Mouse (Mus musculus) CH12.LX (cell line): ENCODE results near the gene 4930523C07Rik. TPM values are rescaled to one million over a fixed set of nuclear protein-coding genes. Genes with fewer than 3 reads are reported as not detected.
A peak's percentile ranks its signal among the peaks of the same experiment; 100 is the strongest.

Experiments used
- DNase-seq: peaks from one replicate; pipeline ENCODE4 v3.0.0-alpha.2; 2013; ENCODE audit errors: extremely low read depth
- H3K27ac ChIP-seq: 2 replicates; pipeline ENCODE4 v1.5.1; 2012; ENCODE audit warnings: low read depth, mild to moderate bottlenecking, control low read depth, moderate library complexity; ENCODE audit not compliant: insufficient read depth
- H3K27me3 ChIP-seq: replicated peaks from 2 replicates; pipeline ENCODE3; 2012; ENCODE audit warnings: inconsistent platforms
- H3K36me3 ChIP-seq, 2 experiments: replicated peaks in 1 of 2; 2 replicates each; pipeline versions ENCODE3 to v1.6.1; 2012; ENCODE audit warnings: inconsistent platforms in 1 of 2, low read length in 1 of 2, mild to moderate bottlenecking in 1 of 2, mixed read lengths in 1 of 2, moderate library complexity in 1 of 2; ENCODE audit not compliant: control insufficient read depth in 1 of 2, insufficient read depth in 1 of 2
- H3K4me1 ChIP-seq, 2 experiments: 2 replicates each; pipeline ENCODE4 v1.6.1; 2012; ENCODE audit warnings: inconsistent platforms in 1 of 2, moderate library complexity in 1 of 2; ENCODE audit not compliant: insufficient read depth in 2 of 2, control insufficient read depth in 1 of 2
- H3K4me2 ChIP-seq: 2 replicates; pipeline ENCODE4 v1.6.1; 2012; ENCODE audit warnings: low read depth, mild to moderate bottlenecking, control low read depth; ENCODE audit not compliant: poor library complexity, insufficient read depth, severe bottlenecking
- H3K4me3 ChIP-seq, 3 experiments: fragments of 150-350 bp in 1 of 3; sonication (generic) in 1 of 3; replicated peaks in 1 of 3; 2 replicates each; pipeline versions ENCODE3 to v1.5.1; 2011 to 2012; ENCODE audit warnings: low read depth in 2 of 3, low read length in 2 of 3, mild to moderate bottlenecking in 2 of 3, moderate library complexity in 2 of 3, control low read depth in 1 of 3, improper control_type of control experiment in 1 of 3, inconsistent platforms in 1 of 3, mixed read lengths in 1 of 3; ENCODE audit not compliant: poor library complexity in 1 of 3
- H3K79me2 ChIP-seq: replicated peaks from 2 replicates; pipeline ENCODE4 v1.6.1; 2012; ENCODE audit warnings: mild to moderate bottlenecking, moderate library complexity; ENCODE audit not compliant: control insufficient read depth, poor library complexity, insufficient read depth, severe bottlenecking; ENCODE audit errors: extremely low read depth
- H3K9ac ChIP-seq: 2 replicates; pipeline ENCODE4 v1.6.1; 2012; ENCODE audit warnings: low read depth, mild to moderate bottlenecking, control low read depth, moderate library complexity; ENCODE audit not compliant: insufficient read depth
- H3K9me3 ChIP-seq: replicated peaks from 2 replicates; pipeline ENCODE3; 2012; ENCODE audit warnings: low read length, inconsistent platforms, mixed read lengths
- CHD1 ChIP-seq: IDR thresholded peaks from 2 replicates; pipeline ENCODE4 v1.6.1; 2012; ENCODE audit warnings: low read depth, low read length, improper control_type of control experiment, inconsistent platforms
- CTCF ChIP-seq, 2 experiments: IDR thresholded peaks in 1 of 2; conservative IDR thresholded peaks in 1 of 2; 2 replicates each; pipeline ENCODE4 v1.5.1; 2011 to 2012; ENCODE audit warnings: low read depth in 2 of 2, low read length in 2 of 2, improper control_type of control experiment in 1 of 2, inconsistent platforms in 1 of 2, mild to moderate bottlenecking in 1 of 2, moderate library complexity in 1 of 2
- ELF1 ChIP-seq: IDR thresholded peaks from 2 replicates; pipeline ENCODE4 v1.6.1; 2014; ENCODE audit warnings: low read depth, mild to moderate bottlenecking, inconsistent platforms, low read length, improper control_type of control experiment
- EP300 ChIP-seq: IDR thresholded peaks from 2 replicates; pipeline ENCODE4 v1.6.1; 2011; ENCODE audit warnings: low read length, improper control_type of control experiment
- ETS1 ChIP-seq: conservative IDR thresholded peaks from 2 replicates; pipeline ENCODE4 v1.6.1; 2012; ENCODE audit warnings: low read depth, mild to moderate bottlenecking, inconsistent platforms, low read length, improper control_type of control experiment, moderate library complexity
- HCFC1 ChIP-seq: IDR thresholded peaks from 2 replicates; pipeline ENCODE4 v1.6.1; 2012; ENCODE audit warnings: low read depth, mild to moderate bottlenecking, inconsistent platforms, low read length, improper control_type of control experiment
- KAT2A ChIP-seq: IDR thresholded peaks from 2 replicates; pipeline ENCODE4 v1.6.1; 2012; ENCODE audit warnings: low read length, improper control_type of control experiment, inconsistent platforms; ENCODE audit not compliant: insufficient replicate concordance
- MAFK ChIP-seq: IDR thresholded peaks from 2 replicates; pipeline ENCODE4 v1.6.1; 2011; ENCODE audit warnings: low read length, improper control_type of control experiment; ENCODE audit not compliant: insufficient replicate concordance
- MAX ChIP-seq: IDR thresholded peaks from 2 replicates; pipeline ENCODE4 v1.6.1; 2011; ENCODE audit warnings: low read length, improper control_type of control experiment
- MEF2A ChIP-seq: IDR thresholded peaks from 2 replicates; pipeline ENCODE4 v1.6.1; 2014; ENCODE audit warnings: low read depth, mild to moderate bottlenecking, inconsistent platforms, low read length, improper control_type of control experiment, borderline replicate concordance
- NRF1 ChIP-seq: IDR thresholded peaks from 2 replicates; pipeline ENCODE4 v1.6.1; 2014; ENCODE audit warnings: low read depth, mild to moderate bottlenecking, inconsistent platforms, low read length, improper control_type of control experiment, moderate library complexity
- POLR2A ChIP-seq: IDR thresholded peaks from 2 replicates; pipeline ENCODE4 v1.6.1; 2011; ENCODE audit warnings: low read depth, mild to moderate bottlenecking, improper control_type of control experiment, low read length
- ZC3H11A ChIP-seq: IDR thresholded peaks from 2 replicates; pipeline ENCODE4 v1.6.1; 2012; ENCODE audit warnings: low read depth, mild to moderate bottlenecking, inconsistent platforms, low read length, improper control_type of control experiment
- ZMIZ1 ChIP-seq: IDR thresholded peaks from 2 replicates; pipeline ENCODE4 v1.6.1; 2012; ENCODE audit warnings: low read depth, mild to moderate bottlenecking, inconsistent platforms, low read length, improper control_type of control experiment
- dilution Hi-C: fragments of 300-500 bp; cut with MboI; formaldehyde crosslinking; loops from 2 replicates; pipeline ENCODE4 v1.14.3; 2020; ENCODE audit warnings: low sequenced_read_pairs; ENCODE audit not compliant: extremely low pct_unique_long_range_greater_than_20kb, extremely low pct_ligation_motif_present
- in situ Hi-C: fragments of 300-500 bp; cut with MboI; formaldehyde crosslinking; loops from 3 replicates; pipeline ENCODE4 v1.14.3; 2019; ENCODE audit warnings: low sequenced_read_pairs, low pct_ligation_motif_present, low pct_unique_long_range_greater_than_20kb, mixed read lengths
- polyA plus RNA-seq: library from polyadenylated mRNA; unstranded; fragments of >175 nt; gene quantifications from 2 replicates; pipeline ENCODE4 v1.2.1, GENCODE M21; 2012; ENCODE audit warnings: low read depth; ENCODE audit not compliant: insufficient read length
- total RNA-seq, 2 experiments: library from RNA; depleted of rRNA; stranded (reverse); fragments of 300-350 nt in 1 of 2; fragments of >200 nt in 1 of 2; gene quantifications; 2 replicates each; pipeline ENCODE4 v1.2.3; 2012 to 2014

The 4930523C07Rik gene
- total and polyA plus RNA-seq, 3 experiments = 13.1 to 28.2 (median 18.0) TPM

DNA sequence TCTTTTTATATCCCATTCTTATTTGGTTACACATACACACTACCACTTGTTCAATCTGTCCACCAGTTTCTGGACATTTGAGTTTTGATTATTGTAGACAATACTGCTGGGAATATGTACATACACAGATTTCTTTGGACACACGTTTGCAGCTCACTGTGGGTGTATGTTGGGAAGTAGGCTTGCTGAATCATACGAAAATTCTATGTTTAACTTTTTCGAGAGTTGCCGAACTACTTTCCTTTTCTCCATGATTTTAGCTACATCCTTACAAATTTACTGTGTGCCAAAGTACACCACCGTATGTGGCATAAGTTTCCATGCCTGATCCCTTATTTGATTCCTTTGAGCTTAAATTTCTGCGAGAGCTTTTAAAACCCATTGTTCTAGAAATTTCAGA lies 6.7 kb downstream of the 4930523C07Rik start:
- Histone ChIP-seq H3K27me3 (no peaks in the 10 kb centered on the region), H3K27ac (no peak overlapping the region), H3K9me3 (peaks cover 3% of the 10 kb centered on the region), H3K4me2 (no peak overlapping the region), H3K36me3 (peaks cover 0 to 19% of the 10 kb centered on the region in 2 experiments), H3K79me2 (peaks cover 19% of the 10 kb centered on the region), H3K4me3 (no peak overlapping the region), H3K4me1 (peaks cover 27 to 83% of the 10 kb centered on the region in 2 experiments), H3K9ac (no peak overlapping the region)
- in situ Hi-C loops (loop anchor here (25.0 kb wide), 1 partner anchor 664 kb away; no protein-coding TSS in a partner anchor), dilution Hi-C loops (no loop called here)
- TF ChIP-seq NRF1 (no peak), POLR2A (no peak), KAT2A (no peak), ZMIZ1 (no peak), ETS1 (no peak), MAX (no peak), CHD1 (no peak), HCFC1 (no peak), MEF2A (no peak), CTCF (conservative IDR thresholded peaks at IDR 0.05 in 1 of 2, IDR thresholded peaks at IDR 0.05 in 1 of 2; ENCODE audit: low read depth in 2 of 2, low read length in 2 of 2) (no peak)
- DNase-seq = no peak

DNA sequence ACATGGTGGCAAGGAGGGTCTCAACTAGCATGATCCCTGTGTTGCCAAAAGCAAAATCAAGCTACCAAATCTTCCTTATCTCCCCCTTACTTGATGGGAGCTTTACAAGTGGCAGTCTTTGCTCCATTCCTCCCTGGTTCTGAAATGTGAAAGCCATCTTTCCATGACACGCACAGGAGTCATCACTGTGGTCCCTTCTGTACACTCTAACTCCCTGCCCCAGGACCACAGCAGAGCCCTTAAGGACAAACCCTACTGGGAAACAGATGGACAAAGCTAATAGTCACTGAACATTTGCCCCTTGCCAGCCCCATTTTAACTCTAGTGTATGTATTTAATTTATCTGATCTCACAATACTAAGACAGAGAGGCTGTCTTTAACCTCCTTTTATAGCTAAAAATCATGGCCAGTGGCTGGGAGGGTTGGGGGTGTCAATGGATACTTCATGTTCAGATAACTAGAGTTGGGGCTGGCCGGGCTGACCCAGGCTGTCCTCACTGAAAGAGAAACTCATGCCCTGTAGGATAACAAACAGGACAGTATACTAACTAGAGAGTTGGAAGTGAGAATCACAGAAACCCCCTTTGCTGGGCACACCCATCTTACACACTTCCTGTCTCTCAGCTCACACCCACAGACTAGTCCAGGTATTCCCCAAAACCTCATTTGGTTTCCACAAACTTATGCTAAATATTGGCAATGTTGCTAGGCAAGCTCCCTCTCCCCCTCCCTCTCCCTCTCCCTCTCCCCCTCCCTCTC lies 8.6 kb downstream of the 4930523C07Rik start:
- dilution Hi-C loops = no loop called here
- peaks cover 36 to 85% of the 10 kb centered on the region in 2 experiments for H3K4me1 ChIP-seq
- TF ChIP-seq MAFK = no peak
- peak; percentile 18; the same call in 1 of the 2 replicates for TF ChIP-seq EP300
- TF ChIP-seq ZC3H11A = no peak
- TF ChIP-seq ETS1 = peak; percentile 36; the same call in 1 of the 2 replicates
- peak; percentile 29; the same call in 1 of the 2 replicates for TF ChIP-seq ELF1
- TF ChIP-seq MEF2A = peak; percentile 35; the same call in 1 of the 2 replicates
- peak; percentile 38 for DNase-seq
- H3K36me3 ChIP-seq = peaks cover 0 to 24% of the 10 kb centered on the region in 2 experiments
- H3K27ac ChIP-seq = peak overlapping the region; percentile 19; the same call in 1 of the 2 replicates
- H3K27me3 ChIP-seq = no peaks in the 10 kb centered on the region
- H3K79me2 ChIP-seq = peaks cover 11% of the 10 kb centered on the region
- in situ Hi-C loops = loop anchor here (25.0 kb wide), 1 partner anchor 665 kb away; no protein-coding TSS in a partner anchor
- H3K4me3 ChIP-seq = no peak overlapping the region
- 0 out of 2 replicates have a peak overlapping the region, but pooled peaks have one; percentile 33 for H3K4me2 ChIP-seq
- H3K9me3 ChIP-seq = peaks cover 3% of the 10 kb centered on the region
- H3K9ac ChIP-seq = no peak overlapping the region
